Mouse (Mus musculus): ENCODE data around the gene Cyp2ab1. TPM values are rescaled to one million over a fixed set of nuclear protein-coding genes. Genes with fewer than 3 reads are reported as not detected.
A peak's percentile ranks its signal among the peaks of the same experiment; 100 is the strongest.
"Not testable (repeated sequence)": the region's sequence is repeated elsewhere in the genome, so short reads cannot be mapped to it uniquely, and the experiment has no call there.

The Cyp2ab1 gene
- total RNA-seq (2015) (9.3 and 9.5 TPM in 2 replicates), total RNA-seq (2017) (11.3 and 12.0 TPM in 2 replicates)

DNA sequence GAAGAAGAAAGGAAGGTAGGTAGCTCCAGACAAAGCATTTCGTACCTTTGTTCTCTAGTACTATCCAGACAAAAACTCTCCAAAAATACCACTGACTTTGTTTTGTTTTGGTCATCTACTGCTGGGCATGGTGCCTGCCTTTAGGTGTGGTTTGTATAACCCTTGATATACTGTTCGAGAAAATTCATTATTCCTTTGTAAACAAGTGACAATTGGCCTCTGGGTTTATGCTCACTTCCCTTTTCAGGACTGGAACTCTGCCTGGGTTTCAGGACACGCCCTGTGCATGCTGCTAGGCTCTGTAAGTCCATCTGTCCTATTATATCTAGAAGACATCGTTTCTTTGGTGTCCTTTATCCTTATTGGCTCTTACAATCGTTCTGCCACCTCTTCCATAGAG is at the start of gene Cyp2ab1:
Gene Cyp2ab1, minus strand, starts transcription at position 119 of the 400 bp plus-strand sequence.
- ATAC-seq (ENCODE audit: poor library complexity, severe bottlenecking), result peak; percentile 76

DNA sequence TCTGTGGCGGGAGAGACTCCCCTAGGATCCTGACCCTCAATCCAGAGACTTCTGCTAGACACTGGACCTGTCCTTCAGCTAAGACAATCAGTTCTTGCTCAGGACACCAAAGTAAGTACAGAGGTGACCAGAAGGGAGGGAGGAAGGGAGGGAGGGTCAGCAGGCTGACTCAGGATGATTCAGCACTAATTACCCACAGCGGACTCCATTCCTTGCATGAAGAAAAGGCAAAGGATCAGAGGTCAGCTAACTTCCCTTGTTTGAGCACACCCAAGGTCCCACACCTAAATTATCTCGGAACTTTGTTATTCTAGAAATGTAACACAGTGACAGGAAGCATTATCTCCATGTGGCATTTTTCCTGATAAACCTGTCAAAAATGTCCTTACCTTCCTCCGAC is 46.5 kb upstream of the Cyp2ab1 start:
- ATAC-seq (ENCODE audit: poor library complexity, severe bottlenecking), result peak; percentile 60

DNA sequence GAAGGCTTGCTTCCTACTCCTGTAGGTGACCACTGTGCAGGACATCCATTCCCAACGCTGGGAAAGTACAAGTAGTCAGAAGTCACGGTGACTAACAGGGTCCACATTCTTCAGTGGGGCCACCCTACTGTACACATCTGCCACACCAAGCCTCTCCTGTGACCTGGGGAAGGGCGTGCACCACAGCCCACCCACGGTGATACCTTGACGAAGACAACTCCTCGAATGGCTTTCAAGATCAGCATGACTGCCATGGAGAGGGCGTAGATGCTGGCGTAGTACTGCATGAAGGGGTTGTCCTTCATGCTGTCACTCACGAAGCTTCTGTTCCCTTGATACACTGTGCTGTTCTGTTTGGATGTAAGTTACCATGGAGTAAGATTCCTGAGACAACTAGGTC is 43.0 kb upstream of the Cyp2ab1 start:
- no peak for ATAC-seq (ENCODE audit: poor library complexity, severe bottlenecking)

DNA sequence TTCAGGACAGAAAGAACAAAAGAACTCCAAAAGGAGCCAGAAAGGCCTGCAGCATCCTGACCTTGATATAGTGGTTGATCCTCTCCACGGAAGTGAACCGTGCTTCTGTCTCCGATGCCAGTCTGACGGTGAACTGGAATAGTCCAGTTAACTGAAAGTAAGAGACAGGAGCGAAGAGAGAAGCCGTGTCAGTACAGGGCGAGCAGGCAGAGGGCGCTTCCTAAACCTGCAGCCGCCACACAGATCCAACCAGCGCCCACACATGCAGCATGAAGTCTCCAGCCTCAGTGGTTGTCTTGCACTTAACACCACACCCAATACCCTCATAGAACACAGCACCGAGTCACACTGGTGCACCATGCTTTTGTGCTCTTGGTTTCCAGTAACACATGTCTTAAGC is 36.9 kb upstream of the Cyp2ab1 start:
- no peak for ATAC-seq (ENCODE audit: poor library complexity, severe bottlenecking)

DNA sequence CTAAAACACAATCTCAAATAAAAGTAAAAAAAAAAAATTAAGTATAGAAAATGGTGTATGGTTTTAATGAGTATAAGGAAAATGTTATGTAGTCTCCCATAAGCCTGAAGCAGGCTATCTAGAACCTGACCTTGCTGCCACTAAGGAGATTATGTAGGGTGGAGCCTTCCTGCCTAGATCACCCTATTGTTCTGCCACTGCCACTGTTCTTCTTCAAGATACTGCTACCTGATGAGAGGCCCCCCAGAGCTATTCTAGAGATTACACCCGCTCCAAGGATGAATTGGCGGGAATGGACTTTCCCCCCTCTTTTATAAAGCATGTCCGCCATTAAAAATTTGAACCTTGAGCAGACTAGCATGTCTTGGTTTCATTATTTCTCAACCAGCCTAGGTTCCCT is 36.3 kb upstream of the Cyp2ab1 start:
- ATAC-seq (ENCODE audit: poor library complexity, severe bottlenecking), result not testable (repeated sequence)

DNA sequence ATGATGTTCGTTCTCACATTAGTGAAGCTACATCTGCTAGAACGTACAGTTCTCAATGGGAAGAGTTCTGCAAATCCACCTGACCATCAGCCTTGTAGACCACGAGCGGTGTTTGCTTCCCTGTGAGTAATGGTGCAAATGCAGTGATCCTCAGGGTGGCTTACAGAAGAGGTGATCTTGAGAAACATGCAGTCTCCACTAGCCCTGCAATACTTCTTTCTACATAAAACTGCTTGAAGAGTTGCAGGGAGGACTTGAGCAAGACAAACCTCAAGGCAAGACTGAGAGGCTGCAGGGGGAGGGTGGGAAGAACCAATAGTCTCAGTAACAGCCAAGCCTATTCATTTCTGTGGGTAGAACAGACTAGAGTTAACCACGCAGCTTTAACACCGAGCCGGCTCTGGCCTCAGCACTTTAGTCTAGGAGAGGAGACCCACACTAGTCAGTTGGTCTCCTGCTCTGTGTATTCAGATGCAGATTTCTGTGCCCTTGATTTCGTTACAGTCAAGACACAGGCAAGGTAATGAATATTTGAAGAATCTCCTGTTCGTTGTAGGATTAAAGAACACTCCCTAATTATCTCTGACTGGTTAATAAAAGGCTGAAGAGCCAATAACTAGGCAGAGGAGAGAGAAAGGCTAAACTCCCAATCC is 34.6 kb upstream of the Cyp2ab1 start:
- ATAC-seq (ENCODE audit: poor library complexity, severe bottlenecking), result peak; percentile 71

DNA sequence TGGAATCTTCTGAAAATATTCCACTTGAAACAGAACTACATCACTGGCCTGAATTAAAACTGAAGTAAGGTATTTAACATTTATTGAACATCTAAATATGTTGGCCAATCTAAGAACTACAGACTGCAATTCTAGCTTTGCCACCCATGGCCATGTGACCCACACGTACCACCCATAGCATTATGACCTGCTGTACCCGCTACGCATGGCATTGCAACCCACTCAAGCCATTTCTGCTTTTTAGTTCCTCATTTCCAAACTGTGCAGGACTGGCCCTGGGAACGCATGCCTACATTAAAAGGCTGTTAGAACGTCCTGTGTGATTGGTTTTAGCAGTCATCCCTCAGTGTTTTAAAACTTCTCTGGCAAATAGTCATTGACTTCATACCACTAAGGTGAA is 32.6 kb upstream of the Cyp2ab1 start:
- ATAC-seq (ENCODE audit: poor library complexity, severe bottlenecking), result peak; percentile 92

DNA sequence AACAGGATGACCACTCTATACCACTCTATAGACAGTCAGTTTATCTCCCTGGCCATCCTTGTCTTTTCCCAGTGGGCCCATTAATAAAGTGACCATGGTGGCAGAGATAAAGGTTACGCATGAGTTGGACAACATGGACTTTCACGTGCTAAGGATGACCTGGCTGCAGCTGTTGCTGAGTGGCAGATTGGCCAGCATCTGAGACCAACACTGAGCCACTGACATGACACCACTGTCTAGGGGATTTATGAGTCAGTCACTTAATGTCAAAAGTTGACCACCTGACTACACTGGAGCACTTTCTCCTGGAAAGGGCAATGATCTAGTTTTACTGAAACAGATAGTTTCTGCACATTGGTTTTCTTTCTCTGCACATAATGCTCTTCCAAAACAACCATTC is 29.6 kb upstream of the Cyp2ab1 start:
- no peak for ATAC-seq (ENCODE audit: poor library complexity, severe bottlenecking)

DNA sequence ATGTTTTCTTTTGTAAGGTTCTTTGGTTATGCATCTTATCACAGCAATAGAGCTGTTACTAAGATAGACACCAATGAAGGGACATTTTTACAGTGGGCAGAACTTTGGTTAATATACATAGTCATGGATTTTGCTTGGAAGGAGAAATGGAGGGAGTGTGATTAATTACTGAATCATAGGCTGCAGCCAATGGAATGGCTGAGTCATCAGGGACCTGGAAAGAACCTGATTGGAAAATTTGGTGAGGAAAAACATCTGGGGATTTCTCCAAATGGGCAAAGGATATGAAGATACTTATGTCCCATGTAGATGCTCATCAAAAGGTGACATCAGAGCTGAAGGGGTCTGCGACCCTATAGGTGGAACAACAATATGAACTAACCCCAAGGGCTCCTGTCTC is 28.8 kb upstream of the Cyp2ab1 start:
- ATAC-seq (ENCODE audit: poor library complexity, severe bottlenecking), result no peak

DNA sequence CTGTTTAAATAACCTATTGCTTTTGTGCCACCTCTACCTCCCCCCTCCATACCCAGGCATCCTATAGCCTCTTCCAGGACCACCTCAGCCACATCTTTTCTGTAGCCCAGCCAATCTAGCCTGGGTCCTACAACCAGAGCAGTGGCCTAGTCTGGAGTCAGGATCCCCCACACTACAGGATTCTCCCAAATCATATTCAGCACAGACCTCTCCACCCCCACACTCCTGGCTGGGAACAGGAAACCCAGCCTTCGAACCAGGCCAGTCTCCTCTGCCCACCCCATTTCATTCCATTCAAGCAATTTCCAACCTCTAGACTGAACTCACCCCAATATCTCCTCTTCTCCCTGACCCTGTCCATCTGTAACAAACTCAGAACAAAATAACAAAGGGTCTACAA is 20.3 kb upstream of the Cyp2ab1 start:
- no peak for ATAC-seq (ENCODE audit: poor library complexity, severe bottlenecking)

DNA sequence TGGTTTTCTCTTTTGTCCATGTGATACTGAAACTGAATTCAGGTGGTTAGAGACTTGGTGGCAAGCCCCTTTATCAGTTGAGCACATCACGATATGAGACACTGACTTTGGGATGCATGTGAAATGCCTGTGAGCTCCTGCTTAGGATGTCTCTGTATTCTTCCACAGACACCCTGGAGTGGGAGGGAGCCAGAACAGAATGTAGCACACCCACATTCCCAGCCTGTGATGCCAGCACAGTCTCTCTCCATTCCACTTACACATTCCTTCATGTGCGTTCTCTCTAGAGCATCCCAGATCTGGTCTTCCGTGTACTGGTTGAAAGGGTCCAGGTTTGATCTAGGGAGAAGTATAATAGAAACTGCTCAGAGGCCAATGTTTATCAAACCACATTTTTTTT is 13.4 kb upstream of the Cyp2ab1 start:
- no peak for ATAC-seq (ENCODE audit: poor library complexity, severe bottlenecking)

DNA sequence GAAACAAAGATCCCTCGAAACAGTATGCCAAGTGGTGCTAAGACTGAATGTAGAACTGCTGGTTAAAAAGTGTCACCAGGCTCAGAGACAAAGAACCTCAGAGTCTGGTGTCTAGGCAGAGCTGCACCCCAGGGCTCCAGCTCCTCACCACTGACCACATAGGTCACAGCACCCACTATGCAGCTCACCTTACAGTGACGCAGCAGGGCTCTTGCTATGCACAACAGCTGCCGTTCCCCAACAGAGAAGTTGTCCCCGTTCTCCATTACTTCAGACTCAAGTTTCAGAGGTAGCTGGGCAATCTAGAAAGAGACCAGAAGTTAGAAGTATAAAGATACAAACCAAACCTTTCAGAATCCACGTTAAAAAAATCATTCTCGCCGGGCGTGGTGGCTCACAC is 9.7 kb upstream of the Cyp2ab1 start:
- no peak for ATAC-seq (ENCODE audit: poor library complexity, severe bottlenecking)

DNA sequence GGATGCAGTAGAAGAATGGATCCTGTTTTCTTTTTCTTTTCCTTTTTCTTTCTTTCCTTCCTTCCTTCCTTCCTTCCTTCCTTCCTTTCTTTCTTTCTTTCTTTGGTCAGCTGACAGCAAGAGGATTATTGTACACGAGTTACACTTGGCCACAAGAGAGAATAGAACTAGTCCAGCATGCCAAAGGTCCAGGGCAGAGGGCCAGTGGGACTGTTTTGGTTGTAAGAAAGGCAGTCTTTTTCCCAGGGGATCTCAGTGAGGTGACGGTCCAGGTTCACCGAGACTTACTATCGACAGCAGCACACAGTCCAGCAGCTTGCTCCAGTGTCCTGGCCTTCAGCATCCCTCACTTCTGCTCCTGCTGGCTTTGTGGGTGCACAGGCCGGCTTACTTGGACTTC is 3.1 kb upstream of the Cyp2ab1 start:
- no peak for ATAC-seq (ENCODE audit: poor library complexity, severe bottlenecking)

DNA sequence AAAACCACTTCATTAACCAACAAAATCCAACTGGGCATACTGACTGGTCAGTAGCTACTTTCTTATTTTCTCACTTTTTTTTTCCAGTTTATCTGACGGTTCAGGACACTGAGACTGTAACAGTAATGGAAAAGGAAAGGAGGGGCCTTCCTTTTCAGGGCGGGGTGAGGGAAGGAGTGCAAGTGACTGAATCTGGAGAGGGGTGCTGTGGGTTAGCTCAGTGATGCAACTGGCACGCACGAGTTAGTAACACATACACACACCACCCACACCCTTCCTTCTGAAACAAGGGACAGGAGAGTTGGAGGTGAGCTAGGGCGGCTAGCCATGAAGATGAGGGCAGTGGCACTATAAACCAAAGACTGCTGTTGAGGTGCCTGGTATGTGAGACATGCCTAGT is 1.3 kb downstream of the Cyp2ab1 start:
- peak; percentile 90 for ATAC-seq (ENCODE audit: poor library complexity, severe bottlenecking)

DNA sequence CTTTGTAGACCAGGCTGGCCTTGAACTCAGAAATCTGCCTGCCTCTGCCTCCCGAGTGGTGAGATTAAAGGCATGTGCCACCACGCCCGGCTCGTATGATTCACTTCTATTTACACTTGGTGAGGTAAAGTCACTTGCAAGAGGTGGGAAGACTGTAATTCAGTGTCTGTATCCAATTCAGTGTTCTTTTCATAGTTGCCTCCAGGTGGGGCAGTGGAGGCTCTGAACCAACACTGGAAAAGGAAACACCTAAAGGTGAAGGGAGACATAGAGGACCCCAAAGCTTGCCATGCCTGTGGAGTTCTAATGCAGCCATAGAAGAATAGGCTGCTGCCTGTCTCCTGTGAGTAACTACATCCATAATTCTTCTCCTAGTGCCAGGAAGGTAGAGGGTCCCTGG is 2.9 kb downstream of the Cyp2ab1 start:
- no peak for ATAC-seq (ENCODE audit: poor library complexity, severe bottlenecking)

DNA sequence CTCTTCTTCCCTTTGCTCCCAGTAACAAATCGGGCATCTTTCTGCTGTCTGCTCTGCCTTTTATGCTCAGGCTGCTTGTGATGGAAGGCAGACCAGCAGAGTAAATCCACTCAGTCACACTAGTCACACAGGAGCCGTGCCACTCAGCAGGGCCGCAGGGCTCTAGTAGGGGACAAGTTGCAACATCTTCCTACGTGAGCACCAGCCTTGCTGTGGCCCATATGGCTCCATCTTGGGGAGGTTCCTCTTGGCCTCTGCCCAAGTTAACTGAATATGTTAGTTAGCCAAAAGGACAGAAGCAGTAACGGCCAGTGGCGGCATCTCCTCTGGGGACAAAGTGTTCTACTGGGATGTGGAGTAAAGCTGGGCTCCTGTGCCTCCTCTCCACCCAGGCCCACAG is 8.4 kb downstream of the Cyp2ab1 start:
- peak; percentile 99 for ATAC-seq (ENCODE audit: poor library complexity, severe bottlenecking)

DNA sequence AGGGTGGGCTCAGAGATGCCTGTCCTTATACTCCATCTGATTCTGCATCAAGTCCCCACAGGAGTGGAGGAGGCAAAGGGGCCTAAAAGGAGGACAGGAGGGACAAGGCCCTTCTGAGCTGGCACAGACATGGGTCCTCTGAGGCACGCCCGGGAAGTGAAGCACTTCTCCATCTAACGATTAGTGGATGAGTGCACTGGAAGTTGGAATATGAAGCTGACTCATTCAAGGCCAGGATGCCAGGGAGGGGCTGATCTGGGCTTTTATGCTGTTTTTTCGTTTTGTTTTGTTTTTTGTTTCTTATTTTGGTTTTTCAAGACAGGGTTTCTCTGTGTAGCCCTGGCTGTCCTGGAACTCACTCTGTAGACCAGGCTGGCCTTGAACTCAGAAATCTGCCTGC is 9.9 kb downstream of the Cyp2ab1 start:
- ATAC-seq (ENCODE audit: poor library complexity, severe bottlenecking), result no peak

DNA sequence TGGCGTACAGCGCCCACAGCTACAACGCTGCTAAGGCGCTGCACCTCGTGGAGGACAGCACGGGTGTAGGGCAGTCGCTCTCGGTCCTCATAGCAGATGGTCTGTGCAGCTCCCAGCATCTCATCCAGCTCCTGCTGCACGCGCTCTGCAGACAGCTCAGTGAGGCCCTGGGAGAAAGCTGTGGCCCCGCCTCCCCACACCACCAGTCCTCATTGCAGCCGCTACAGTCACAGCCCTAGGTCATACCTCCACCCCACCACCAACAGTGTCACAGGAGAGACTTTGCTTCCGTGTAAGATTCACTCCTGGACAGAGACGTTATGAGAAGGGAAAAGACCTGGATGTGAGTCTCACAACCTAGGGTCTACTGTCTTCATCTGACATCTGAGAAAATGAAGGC is 12.9 kb downstream of the Cyp2ab1 start:
- no peak for ATAC-seq (ENCODE audit: poor library complexity, severe bottlenecking)

DNA sequence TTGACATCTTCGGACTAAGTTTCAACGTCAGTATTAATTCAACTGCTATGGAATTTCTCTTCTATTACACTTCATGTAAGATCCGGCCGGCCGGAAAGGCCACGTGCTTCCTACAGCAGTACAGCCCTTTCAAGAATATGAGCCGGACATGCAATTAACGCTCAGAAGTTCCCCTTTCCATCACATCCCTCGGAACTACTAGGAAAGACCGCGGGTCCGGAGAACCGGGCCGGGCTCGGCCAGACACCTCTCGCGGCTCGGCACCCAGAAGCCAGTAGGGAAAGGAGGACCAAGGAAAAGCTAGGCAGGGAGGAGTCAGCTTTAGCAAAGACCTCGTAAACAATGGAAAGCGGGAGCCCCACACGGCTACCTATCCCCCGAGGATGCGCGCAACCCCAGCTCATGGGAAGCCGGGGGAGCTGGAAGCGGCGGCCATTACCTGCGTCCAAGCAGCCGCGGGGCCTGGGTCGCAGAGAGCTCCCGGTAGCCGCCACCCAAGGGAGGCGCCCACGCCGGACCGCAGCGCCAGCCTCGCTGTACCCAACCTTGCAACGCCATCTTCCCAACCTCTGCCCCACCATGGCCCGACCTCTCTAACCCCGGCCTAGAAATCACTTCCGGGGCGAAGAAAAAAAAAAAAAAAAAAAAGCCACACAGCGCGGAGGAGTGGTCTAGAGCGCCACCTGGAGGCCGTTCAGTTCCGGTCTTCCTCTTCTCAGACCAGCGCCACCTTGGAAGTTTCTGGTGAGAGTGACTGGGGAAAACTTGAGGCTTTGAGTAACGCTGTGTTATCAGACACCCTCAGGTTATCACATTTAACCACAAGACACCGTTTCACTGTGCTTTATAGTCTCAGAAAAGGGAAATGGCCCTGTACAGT is 23.2 kb downstream of the Cyp2ab1 start, which contains the start of gene Parl:
Gene Parl, minus strand, starts transcription at position 618 of the 880 bp plus-strand sequence.
- ATAC-seq (ENCODE audit: poor library complexity, severe bottlenecking), result peak; percentile 92

DNA sequence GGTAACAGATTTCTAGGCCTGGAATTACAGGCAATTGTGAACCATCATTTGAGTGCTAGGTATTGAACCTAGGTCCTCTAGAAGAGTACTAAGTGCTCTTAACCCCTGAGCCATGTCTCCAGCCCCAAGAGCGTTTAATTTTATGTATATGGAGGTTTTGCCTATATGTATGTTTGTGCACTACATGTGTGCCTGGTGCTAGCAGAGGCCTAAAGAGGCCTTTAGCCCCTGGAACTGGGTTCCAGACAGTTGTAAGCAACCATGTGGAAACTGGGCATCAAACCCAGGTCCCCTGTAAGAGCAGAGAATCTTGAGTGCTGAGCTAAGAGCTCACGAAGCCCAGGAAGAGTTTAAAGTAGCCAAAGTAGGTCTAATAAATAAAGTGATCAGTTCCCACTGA is 25.1 kb downstream of the Cyp2ab1 start:
- no peak for ATAC-seq (ENCODE audit: poor library complexity, severe bottlenecking)

DNA sequence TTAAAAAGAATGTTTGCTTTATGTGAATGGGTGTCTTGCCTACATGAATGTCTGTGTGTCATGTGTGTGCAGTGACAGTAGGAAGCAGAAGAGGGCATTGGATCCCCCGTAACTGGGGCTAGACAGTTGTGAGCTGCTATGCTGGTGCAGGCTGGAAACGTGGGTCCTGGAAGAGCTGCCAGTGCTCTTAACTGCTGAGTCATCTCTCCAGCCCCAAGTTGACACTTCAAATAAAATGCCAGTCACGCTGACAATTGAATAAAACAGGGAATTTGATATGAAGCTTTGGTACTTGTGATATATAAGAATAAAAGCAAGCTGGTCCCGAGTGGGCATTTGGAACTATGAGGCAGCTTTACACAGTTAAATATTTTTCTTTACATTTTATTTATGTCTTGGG is 45.0 kb downstream of the Cyp2ab1 start:
- ATAC-seq (ENCODE audit: poor library complexity, severe bottlenecking), result no peak

DNA sequence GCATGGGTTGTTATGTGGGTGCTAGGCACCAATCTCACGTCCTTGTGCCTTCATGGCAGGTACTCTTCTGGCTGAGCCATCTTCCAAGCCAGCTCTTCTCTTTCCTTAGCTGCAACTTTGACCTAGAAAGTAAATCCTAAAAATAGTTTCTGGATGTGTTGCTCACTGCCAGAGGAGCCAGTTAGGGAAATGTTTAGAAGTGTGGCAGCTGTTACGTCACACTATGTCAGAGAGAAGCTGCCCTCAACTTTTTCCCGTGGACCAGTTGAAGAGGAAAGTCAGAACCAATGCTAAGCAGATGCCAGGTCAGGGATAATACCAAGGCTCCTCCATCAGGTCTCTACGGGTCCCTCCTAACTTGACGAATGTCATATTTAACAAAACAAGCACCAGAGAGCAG is 45.8 kb downstream of the Cyp2ab1 start:
- no peak for ATAC-seq (ENCODE audit: poor library complexity, severe bottlenecking)
